Mouse (Mus musculus) stomach, embryonic 14.5 days (tissue): ENCODE measurements around the gene Atf5. TPM values are rescaled to one million over a fixed set of nuclear protein-coding genes. Genes with fewer than 3 reads are reported as not detected.

ENCODE experiments used
- ATAC-seq: fragments of 200-750 bp; cut with Nextera tagmentation; 2 replicates; pipeline ENCODE4 v1.8.0; 2017; ENCODE audit warnings: low read depth, moderate TSS enrichment; ENCODE audit not compliant: insufficient number of reproducible peaks, insufficient read depth, low FRiP score
- H3K27ac ChIP-seq: fragments of 300-500 bp; sonication (generic); 2 replicates; pipeline ENCODE4 v1.5.1; 2014; ENCODE audit warnings: mild to moderate bottlenecking, low read length, moderate library complexity, mixed read lengths
- H3K27me3 ChIP-seq: fragments of 300-500 bp; sonication (generic); 2 replicates; pipeline ENCODE4 v1.6.1; 2014; ENCODE audit warnings: low read length, control low read depth, mixed read lengths; ENCODE audit not compliant: control insufficient read depth, insufficient read depth
- H3K36me3 ChIP-seq: fragments of 300-500 bp; sonication (generic); 2 replicates; pipeline ENCODE4 v1.6.1; 2014; ENCODE audit warnings: mild to moderate bottlenecking, control low read depth, low read length, moderate library complexity, mixed read lengths; ENCODE audit not compliant: control insufficient read depth, insufficient read depth
- H3K4me1 ChIP-seq: fragments of 300-500 bp; sonication (generic); 2 replicates; pipeline ENCODE4 v1.6.1; 2014; ENCODE audit warnings: low read length, control low read depth, mixed read lengths; ENCODE audit not compliant: control insufficient read depth, insufficient read depth
- H3K4me2 ChIP-seq: fragments of 300-500 bp; sonication (generic); replicated peaks from 2 replicates; pipeline ENCODE4 v1.6.1; 2014; ENCODE audit warnings: low read depth, low read length, control low read depth
- H3K4me3 ChIP-seq: fragments of 300-500 bp; sonication (generic); 2 replicates; pipeline ENCODE4 v1.5.1; 2014; ENCODE audit warnings: low read depth, low read length, control low read depth
- H3K9ac ChIP-seq: fragments of 300-500 bp; sonication (generic); replicated peaks from 2 replicates; pipeline ENCODE4 v1.6.1; 2014; ENCODE audit warnings: low read depth, mild to moderate bottlenecking, control low read depth, low read length, moderate library complexity, mixed read lengths
- H3K9me3 ChIP-seq: fragments of 300-500 bp; sonication (generic); 2 replicates; pipeline ENCODE4 v1.6.1; 2016; ENCODE audit warnings: low read depth, low read length, control low read depth; ENCODE audit not compliant: control insufficient read depth
- WGBS: fragments of 180-500 bp; shearing (Covaris S2); extraction: QIAGEN DNeasy Blood & Tissue Kit; methylation state at CpG from one replicate; pipeline ENCODE4 v1.1.7; 2014; 5-methylcytosine and 5-hydroxymethylcytosine counted together
- polyA plus RNA-seq: library from polyadenylated mRNA; unstranded; fragments of >200 nt; fragmentation: Nextera tagmentation; extraction: Ambion mirVana; gene quantifications from 2 replicates; pipeline ENCODE4 v1.2.1, GENCODE M21; 2014

The Atf5 gene
- polyA plus RNA-seq, 1 experiment from 2014 or later: 3.1 TPM

DNA sequence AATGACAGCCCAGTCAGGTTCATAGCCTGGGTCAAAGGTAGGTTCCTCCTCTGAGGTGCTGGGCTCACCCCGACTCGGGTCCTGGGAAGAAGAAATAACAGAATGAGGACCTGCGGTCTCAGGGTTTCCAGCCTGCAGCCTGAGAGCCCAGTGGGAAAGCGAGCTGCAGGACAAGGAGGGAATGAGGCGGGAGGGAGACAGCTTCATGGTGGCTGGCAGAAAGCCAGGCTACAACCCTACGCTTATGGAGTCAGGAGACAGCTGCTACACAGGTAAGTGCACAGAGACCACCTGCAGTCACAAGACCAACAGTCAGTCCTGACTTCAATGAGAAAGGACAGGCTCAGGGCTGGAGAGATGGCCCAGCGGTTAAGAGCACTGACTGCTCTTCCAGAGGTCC, 30.3 kb upstream of the Atf5 start:
- 91% methylated on average over 7 of the region's 7 CpGs for WGBS
- no peak overlapping the region for H3K27ac ChIP-seq
- no peak overlapping the region for H3K9ac ChIP-seq
- H3K4me2 ChIP-seq: no peak overlapping the region
- peaks cover 18% of the 10 kb centered on the region for H3K4me1 ChIP-seq
- peaks cover 50% of the 10 kb centered on the region for H3K36me3 ChIP-seq
- ATAC-seq: no peak
- H3K9me3 ChIP-seq: no peaks in the 10 kb centered on the region
- H3K27me3 ChIP-seq: no peaks in the 10 kb centered on the region
- H3K4me3 ChIP-seq: no peak overlapping the region

DNA sequence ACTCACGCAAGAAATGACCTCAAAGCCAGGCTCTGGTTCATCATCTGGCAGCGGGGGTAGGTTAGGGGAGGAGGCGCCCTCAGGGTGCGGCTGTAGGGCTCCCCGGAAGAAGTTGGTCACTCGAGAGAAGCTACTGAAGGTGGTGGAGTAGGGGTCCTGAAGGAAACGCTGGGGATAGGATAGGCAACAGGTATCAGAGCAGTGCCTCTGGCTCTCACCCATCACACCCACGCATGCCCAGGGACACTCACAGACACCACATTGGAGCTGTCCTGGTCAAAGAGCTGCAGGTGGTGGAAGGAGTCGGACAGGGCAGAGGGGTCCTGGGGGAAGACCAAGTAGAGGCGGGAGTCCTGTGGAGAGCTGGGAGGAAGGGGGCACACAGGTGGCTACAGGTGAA, 28.5 kb upstream of the Atf5 start:
- Histone ChIP-seq H3K4me3 (no peak overlapping the region), H3K36me3 (peaks cover 51% of the 10 kb centered on the region), H3K4me1 (peaks cover 9% of the 10 kb centered on the region; the same call in 1 of the 2 replicates), H3K9me3 (no peaks in the 10 kb centered on the region), H3K9ac (no peak overlapping the region), H3K27ac (no peak overlapping the region), H3K27me3 (no peaks in the 10 kb centered on the region), H3K4me2 (no peak overlapping the region)
- WGBS: 91% methylated on average over 10 of the region's 10 CpGs
- ATAC-seq: no peak

DNA sequence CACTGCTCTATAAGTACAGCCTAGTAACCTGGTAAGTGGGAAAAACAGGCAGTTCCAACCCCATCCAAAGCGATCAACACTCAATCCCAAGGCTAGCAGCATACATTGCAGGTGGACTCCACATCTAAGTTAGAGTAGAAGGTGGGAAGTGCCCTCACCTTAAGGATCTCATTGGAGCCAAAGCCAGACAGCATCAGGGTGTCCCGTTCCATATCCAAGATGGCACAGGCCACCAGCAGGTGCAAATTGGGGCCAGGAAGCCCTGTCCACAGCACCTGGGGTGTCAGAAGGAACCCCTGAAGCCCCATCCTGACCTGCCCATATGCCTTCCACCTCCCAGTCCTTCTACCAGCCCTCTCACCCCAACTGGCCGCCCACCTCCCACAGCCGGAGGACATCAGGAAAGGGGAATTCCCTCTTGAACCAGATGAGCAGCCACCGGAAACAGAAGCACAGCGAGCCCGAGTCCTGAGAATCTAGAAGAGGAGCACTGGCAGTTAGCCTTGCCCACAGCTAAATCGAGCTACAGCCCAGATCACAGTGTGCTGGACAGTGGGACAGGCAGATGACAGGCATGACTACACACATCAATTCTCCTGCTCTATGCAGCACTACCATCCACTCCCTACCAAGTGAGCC, 25.5 kb upstream of the Atf5 start:
- no peak for ATAC-seq
- H3K4me3 ChIP-seq: no peak overlapping the region
- H3K27ac ChIP-seq: no peak overlapping the region
- no peak overlapping the region for H3K9ac ChIP-seq
- no peaks in the 10 kb centered on the region for H3K27me3 ChIP-seq
- H3K9me3 ChIP-seq: no peaks in the 10 kb centered on the region
- H3K36me3 ChIP-seq: peaks cover 50% of the 10 kb centered on the region
- no peak overlapping the region for H3K4me2 ChIP-seq
- H3K4me1 ChIP-seq: peaks cover 10% of the 10 kb centered on the region; the same call in 1 of the 2 replicates
- 93% methylated on average over 8 of the region's 8 CpGs for WGBS

DNA sequence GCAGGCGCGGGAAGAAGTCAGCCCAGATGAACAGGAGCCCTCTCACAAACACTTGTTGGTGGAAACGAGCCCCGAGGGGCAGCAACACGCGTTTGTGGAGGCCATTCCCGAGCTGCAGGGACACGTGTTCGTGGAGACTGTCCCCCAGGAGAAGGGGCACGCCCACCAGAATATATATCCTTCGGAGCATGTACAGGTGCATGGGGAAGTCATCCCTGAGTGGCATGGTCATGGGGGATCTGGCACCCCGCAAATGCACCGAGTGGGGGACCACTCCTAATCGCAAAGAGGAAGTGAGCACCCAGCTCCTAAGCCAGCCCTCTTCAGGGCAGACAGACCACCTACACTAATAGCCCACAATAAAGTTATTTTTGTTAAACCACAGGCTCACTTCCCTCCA, 24.0 kb upstream of the Atf5 start:
- peaks cover 36% of the 10 kb centered on the region for H3K36me3 ChIP-seq

DNA sequence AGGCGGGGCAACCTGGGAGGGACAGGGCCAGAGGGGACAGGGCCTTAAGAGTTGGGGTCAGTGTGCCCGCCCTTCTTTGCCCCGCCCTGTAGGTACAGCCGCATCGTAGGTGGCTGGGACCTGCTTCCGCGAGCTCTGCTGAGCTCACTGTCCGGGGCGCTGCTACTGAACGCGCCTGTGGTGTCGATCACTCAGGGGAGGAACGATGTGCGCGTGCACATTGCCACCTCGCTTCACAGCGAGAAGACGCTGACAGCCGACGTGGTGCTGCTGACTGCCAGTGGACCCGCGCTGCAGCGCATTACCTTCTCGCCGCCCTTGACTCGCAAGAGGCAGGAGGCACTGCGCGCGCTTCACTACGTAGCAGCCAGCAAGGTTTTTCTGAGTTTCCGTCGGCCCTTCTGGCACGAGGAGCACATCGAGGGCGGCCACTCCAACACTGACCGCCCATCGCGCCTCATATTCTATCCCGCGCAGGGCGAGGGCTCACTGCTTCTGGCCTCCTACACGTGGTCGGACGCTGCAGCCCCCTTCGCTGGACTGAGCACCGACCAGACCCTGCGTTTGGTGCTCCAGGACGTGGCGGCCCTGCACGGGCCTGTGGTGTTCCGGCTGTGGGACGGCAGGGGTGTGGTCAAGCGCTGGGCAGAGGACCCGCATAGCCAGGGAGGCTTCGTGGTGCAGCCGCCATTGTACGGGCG, 23.2 kb upstream of the Atf5 start:
- Histone ChIP-seq H3K27ac (no peak overlapping the region), H3K36me3 (peaks cover 28% of the 10 kb centered on the region), H3K4me1 (peaks cover 10% of the 10 kb centered on the region; the same call in 1 of the 2 replicates), H3K9ac (no peak overlapping the region; the same call in 1 of the 2 replicates), H3K4me3 (peak overlapping the region; percentile 28), H3K4me2 (peak overlapping the region; percentile 44), H3K27me3 (no peaks in the 10 kb centered on the region), H3K9me3 (no peaks in the 10 kb centered on the region)
- peak; percentile 60 for ATAC-seq
- WGBS: 2% methylated on average over 57 of the region's 58 CpGs

More for the DNA sequence above, 24.0 kb upstream of the Atf5 start:
- H3K9me3 ChIP-seq: no peaks in the 10 kb centered on the region
- H3K9ac ChIP-seq: no peak overlapping the region
- H3K4me2 ChIP-seq: peak overlapping the region; percentile 44; the same call in 1 of the 2 replicates
- H3K4me1 ChIP-seq: peaks cover 10% of the 10 kb centered on the region; the same call in 1 of the 2 replicates
- no peak for ATAC-seq
- no peak overlapping the region for H3K27ac ChIP-seq
- H3K4me3 ChIP-seq: no peak overlapping the region
- 57% methylated on average over 14 of the region's 14 CpGs for WGBS
- H3K27me3 ChIP-seq: no peaks in the 10 kb centered on the region

DNA sequence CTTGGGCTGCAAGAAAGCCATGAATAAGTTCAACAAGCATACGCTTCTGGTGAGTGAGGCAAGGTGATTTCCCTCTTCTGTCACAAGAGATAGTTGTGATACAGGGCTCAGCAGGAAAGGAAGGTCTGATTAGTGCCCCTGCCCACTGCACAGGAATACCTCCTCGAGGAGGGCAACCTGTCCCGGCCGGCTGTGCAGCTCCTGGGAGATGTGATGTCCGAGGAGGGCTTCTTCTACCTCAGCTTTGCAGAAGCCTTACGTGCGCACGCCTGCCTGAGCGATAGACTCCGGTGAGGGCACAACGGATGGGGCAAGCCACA, 22.7 kb upstream of the Atf5 start:
- H3K4me3 ChIP-seq: peak overlapping the region; percentile 28
- ATAC-seq: no peak
- no peaks in the 10 kb centered on the region for H3K27me3 ChIP-seq
- no peak overlapping the region for H3K9ac ChIP-seq
- H3K4me1 ChIP-seq: peaks cover 10% of the 10 kb centered on the region; the same call in 1 of the 2 replicates
- H3K36me3 ChIP-seq: peaks cover 24% of the 10 kb centered on the region
- 32% methylated on average over 11 of the region's 11 CpGs for WGBS
- H3K4me2 ChIP-seq: peak overlapping the region; percentile 44
- H3K27ac ChIP-seq: no peak overlapping the region
- no peaks in the 10 kb centered on the region for H3K9me3 ChIP-seq

DNA sequence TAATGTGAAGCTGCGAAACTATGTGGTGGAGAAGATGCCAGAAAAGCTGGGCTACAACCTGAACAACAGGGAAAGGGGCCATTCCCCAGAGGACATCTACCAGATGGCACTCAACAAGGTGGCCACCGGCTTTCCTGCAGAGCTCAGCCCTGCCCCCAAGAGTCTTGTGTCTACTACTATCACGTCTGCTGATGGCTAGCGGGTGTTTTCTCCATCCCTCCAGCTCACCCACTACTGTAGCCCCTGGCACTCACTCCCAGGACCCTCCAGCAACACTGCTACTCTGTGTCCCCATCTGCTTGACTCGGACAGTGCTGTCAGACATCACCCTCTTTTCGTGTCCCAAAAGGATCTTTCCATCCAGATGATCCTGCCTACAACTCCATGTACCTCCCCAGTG, 21.6 kb upstream of the Atf5 start:
- Histone ChIP-seq H3K4me3 (no peak overlapping the region), H3K9ac (no peak overlapping the region), H3K27me3 (no peaks in the 10 kb centered on the region), H3K4me2 (no peak overlapping the region), H3K4me1 (peaks cover 10% of the 10 kb centered on the region; the same call in 1 of the 2 replicates), H3K27ac (no peak overlapping the region), H3K36me3 (peaks cover 13% of the 10 kb centered on the region), H3K9me3 (no peaks in the 10 kb centered on the region)
- WGBS: 84% methylated on average over 6 of the region's 6 CpGs
- no peak for ATAC-seq

DNA sequence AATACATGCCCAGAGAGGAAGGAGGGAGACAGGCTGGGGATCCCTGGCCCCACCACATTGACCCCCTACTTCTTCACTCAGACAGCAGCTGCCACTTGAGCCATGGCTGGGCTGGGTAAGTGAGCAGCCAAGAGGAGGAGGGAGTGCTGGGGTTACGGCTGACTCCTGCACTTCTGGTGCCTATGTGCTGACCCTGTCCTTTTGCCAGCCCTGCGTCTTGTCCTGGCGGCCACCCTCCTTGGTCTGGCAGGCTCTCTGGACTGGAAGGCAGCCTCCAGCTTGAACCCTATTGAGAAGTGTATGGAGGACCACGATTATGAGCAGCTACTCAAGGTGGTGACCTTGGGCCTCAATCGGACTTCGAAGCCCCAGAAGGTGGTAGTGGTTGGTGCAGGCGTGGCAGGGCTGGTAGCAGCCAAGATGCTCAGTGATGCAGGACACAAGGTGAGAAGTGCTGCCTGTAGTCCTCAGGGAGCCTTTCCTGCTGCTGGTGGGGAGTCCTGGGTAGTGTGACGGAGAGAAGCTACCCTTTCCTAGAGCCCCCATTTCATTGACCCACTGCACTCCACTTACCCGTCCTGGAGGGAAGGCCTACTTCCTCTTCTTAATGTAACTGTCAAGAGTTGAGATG, 20.1 kb upstream of the Atf5 start:
- Histone ChIP-seq H3K36me3 (peaks cover 6% of the 10 kb centered on the region; the same call in 1 of the 2 replicates), H3K9ac (no peak overlapping the region), H3K4me1 (peaks cover 10% of the 10 kb centered on the region; the same call in 1 of the 2 replicates), H3K4me2 (no peak overlapping the region), H3K9me3 (no peaks in the 10 kb centered on the region), H3K27ac (no peak overlapping the region), H3K27me3 (no peaks in the 10 kb centered on the region), H3K4me3 (no peak overlapping the region)
- ATAC-seq: no peak
- WGBS: 81% methylated on average over 9 of the region's 9 CpGs
